Mouse (Mus musculus) hindbrain, embryonic 16.5 days (tissue): ENCODE measurements around the gene Mgam. TPM values are rescaled to one million over a fixed set of nuclear protein-coding genes. Genes with fewer than 3 reads are reported as not detected.

Experiments
- ATAC-seq: fragments of 200-750 bp; cut with Nextera tagmentation; 2 replicates; pipeline ENCODE4 v1.8.0; 2017; ENCODE audit warnings: moderate TSS enrichment, moderate library complexity
- H3K27ac ChIP-seq: fragments of 300-500 bp; sonication (generic); 2 replicates; pipeline ENCODE4 v1.5.1; 2014; ENCODE audit warnings: low read depth, mild to moderate bottlenecking, control low read depth, low read length, moderate library complexity
- H3K27me3 ChIP-seq: fragments of 300-500 bp; sonication (generic); replicated peaks from 2 replicates; pipeline ENCODE4 v1.6.1; 2014; ENCODE audit warnings: low read length; ENCODE audit not compliant: control insufficient read depth, insufficient read depth
- H3K36me3 ChIP-seq: fragments of 300-500 bp; sonication (generic); 2 replicates; pipeline ENCODE4 v1.6.1; 2014; ENCODE audit warnings: mild to moderate bottlenecking, low read length, moderate library complexity, mixed read lengths; ENCODE audit not compliant: control insufficient read depth, insufficient read depth
- H3K4me1 ChIP-seq: fragments of 300-500 bp; sonication (generic); 2 replicates; pipeline ENCODE4 v1.6.1; 2014; ENCODE audit warnings: low read depth, low read length; ENCODE audit not compliant: control insufficient read depth, insufficient read depth
- H3K4me2 ChIP-seq: fragments of 300-500 bp; sonication (generic); 2 replicates; pipeline ENCODE4 v1.6.1; 2014; ENCODE audit warnings: mild to moderate bottlenecking, low read length, control low read depth, moderate library complexity
- H3K4me3 ChIP-seq: fragments of 300-500 bp; sonication (generic); 2 replicates; pipeline ENCODE4 v1.5.1; 2014; ENCODE audit warnings: mild to moderate bottlenecking, low read length, control low read depth, moderate library complexity
- H3K9ac ChIP-seq: fragments of 300-500 bp; sonication (generic); 2 replicates; pipeline ENCODE4 v1.6.1; 2014; ENCODE audit warnings: low read depth, mild to moderate bottlenecking, control low read depth, low read length, moderate library complexity
- H3K9me3 ChIP-seq: fragments of 300-500 bp; sonication (generic); 2 replicates; pipeline ENCODE4 v1.6.1; 2014; ENCODE audit warnings: mild to moderate bottlenecking, low read length, moderate library complexity; ENCODE audit not compliant: control insufficient read depth
- WGBS: fragments of 180-500 bp; shearing (Covaris S2); extraction: QIAGEN DNeasy Blood & Tissue Kit; methylation state at CpG from one replicate; pipeline ENCODE4 v1.1.7; 2014; 5-methylcytosine and 5-hydroxymethylcytosine counted together
- polyA plus RNA-seq: library from polyadenylated mRNA; unstranded; fragments of >200 nt; fragmentation: Nextera tagmentation; extraction: Ambion mirVana; gene quantifications from 2 replicates; pipeline ENCODE4 v1.2.1, GENCODE M21; 2015

Gene Mgam
- polyA plus RNA-seq, 1 experiment from 2014 or later: 0.11 TPM

DNA sequence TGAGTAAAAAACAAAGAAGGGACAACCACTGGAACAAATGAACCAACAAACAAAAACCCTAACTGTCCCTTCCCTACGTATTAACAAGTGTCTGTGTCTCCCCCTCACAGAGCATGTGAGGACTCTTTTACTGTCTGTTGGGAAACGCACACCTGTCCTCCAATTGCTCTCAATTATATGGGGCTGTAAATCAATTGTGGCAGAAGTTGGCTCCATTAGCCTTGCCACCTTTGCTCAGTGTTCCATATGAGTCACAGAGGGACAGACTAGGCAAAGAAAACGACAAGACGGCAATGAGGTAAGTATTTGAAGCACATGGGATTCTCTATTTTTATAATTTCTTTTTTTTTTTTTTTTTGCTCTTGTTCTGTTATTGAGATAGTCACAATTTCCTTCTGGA, 149.8 kb downstream of the Mgam start:
- Histone ChIP-seq H3K4me3 (no peak overlapping the region), H3K4me1 (no peaks in the 10 kb centered on the region), H3K27ac (no peak overlapping the region), H3K4me2 (no peak overlapping the region), H3K9ac (no peak overlapping the region), H3K27me3 (no peaks in the 10 kb centered on the region), H3K36me3 (no peaks in the 10 kb centered on the region), H3K9me3 (no peaks in the 10 kb centered on the region)
- 85% methylated on average over 4 of the region's 4 CpGs for WGBS
- ATAC-seq: no peak

DNA sequence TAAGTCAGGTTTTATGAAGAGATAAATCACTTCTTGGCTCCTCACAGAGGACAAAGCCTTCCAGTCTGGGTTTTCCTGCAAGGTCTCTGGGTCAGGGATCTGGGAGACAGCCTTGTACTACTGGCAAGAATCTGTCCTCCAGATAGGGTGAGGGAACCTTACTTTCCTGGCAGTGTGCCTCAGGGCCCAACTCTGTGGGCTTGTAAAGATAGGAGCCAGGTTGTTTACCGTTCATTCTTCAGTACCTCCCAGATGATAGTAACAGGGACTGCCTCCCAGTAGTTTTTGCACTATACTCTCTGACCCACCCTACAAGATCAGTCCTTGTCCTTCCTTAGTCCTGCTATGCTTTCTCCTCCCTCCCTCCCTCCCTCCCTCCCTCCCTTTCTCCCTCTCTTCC, 155.0 kb downstream of the Mgam start:
- no peak overlapping the region for H3K4me2 ChIP-seq
- no peak overlapping the region for H3K27ac ChIP-seq
- no peaks in the 10 kb centered on the region for H3K36me3 ChIP-seq
- no peak for ATAC-seq
- H3K9me3 ChIP-seq: no peaks in the 10 kb centered on the region
- WGBS: 100% methylated on average over 1 of the region's 1 CpGs
- no peak overlapping the region for H3K4me3 ChIP-seq
- H3K9ac ChIP-seq: no peak overlapping the region
- no peaks in the 10 kb centered on the region for H3K4me1 ChIP-seq
- no peaks in the 10 kb centered on the region for H3K27me3 ChIP-seq

DNA sequence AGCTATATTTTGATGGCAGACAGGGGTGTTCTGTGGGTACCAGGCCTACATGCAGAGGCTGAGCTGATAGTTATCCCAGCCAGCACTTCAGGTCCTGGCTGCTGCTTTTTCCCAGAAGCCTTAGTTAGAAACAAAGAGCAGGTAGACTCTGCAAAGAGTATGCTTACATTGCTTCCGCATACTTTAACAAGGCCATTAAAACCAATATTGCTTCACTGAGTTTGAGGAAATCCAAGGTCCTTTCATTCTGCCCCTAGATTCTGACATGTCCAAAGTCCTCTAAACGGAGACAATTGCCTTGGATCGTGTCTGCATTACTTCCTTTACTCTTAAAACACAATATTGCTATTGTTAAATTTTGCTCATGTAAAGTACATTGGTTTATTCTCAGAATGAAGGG, 155.7 kb downstream of the Mgam start:
- Histone ChIP-seq H3K9ac (no peak overlapping the region), H3K9me3 (no peaks in the 10 kb centered on the region), H3K4me2 (no peak overlapping the region), H3K4me3 (no peak overlapping the region), H3K27me3 (no peaks in the 10 kb centered on the region), H3K4me1 (no peaks in the 10 kb centered on the region), H3K27ac (no peak overlapping the region), H3K36me3 (no peaks in the 10 kb centered on the region)
- no peak for ATAC-seq
- 86% methylated on average over 3 of the region's 3 CpGs for WGBS

DNA sequence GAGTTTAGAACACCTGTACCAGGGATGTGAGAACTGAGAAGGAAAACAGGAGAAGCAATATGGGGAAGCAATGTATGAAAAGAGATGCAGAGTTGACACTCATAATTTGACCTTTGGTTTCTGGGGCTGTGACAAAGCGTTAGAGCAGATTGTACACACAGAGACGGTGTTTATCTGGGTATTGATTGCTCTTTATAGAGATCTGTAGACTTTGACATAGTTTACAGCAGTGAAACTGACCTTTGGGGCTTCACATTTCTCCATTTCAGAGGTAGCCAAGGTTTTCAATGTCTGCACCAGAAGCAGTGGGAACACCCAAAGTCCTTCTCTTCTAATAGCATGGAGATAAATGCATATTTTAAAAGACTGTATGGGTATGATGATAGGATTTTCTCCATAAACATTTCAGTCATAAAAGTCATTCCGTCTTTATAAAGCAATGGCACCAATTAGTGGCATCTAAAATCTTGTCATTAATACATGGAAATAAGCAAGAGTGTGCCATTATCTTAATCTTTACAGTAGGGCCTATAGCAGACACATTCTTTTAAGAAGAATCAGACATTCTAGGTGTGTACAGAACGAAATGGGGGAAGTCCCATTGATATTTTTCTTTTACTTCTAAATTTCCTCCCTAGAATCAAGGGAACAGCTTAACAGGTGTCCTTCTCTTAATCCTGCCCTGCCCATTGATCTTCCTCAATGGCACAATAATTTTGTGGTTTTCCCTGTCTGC, 166.6 kb downstream of the Mgam start:
- WGBS: 76% methylated on average over 4 of the region's 4 CpGs
- Histone ChIP-seq H3K27me3 (no peaks in the 10 kb centered on the region), H3K27ac (no peak overlapping the region), H3K36me3 (no peaks in the 10 kb centered on the region), H3K9ac (no peak overlapping the region), H3K4me2 (no peak overlapping the region), H3K9me3 (no peaks in the 10 kb centered on the region), H3K4me1 (no peaks in the 10 kb centered on the region), H3K4me3 (no peak overlapping the region)
- ATAC-seq: no peak

DNA sequence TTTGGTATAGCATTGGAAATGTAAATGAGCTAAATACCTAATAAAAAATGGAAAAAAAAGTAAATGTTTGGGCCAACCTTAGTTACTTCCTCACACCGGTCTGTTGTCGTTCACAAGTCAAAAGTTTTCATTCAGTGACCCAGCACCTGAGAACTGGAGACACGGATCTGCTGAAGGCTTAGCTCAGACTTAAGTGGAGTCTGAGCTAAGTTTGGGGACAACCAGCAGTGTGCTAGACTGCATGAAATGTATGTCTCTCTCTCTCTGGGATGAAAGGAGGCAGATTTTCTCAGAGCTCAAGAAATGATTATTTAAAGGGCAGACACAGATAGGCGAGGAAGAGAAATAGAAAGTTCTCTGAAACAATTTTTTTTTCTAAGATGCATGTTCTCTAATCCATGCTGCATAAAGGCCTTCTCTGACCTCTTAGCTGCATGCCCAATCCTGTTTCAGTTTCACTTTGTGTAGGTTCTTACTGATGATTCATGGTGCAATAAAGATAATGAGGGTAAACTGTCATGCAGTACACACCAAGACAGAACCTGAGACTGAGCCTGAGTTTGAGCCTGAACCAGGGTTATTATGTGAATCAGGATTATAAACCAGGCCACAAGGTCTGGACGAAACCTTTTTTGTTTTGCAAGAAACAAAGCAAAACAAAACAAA, 189.7 kb downstream of the Mgam start:
- no peaks in the 10 kb centered on the region for H3K27me3 ChIP-seq
- no peak for ATAC-seq
- no peak overlapping the region for H3K27ac ChIP-seq
- 85% methylated on average over 5 of the region's 5 CpGs for WGBS
- H3K4me1 ChIP-seq: no peaks in the 10 kb centered on the region
- no peak overlapping the region for H3K4me2 ChIP-seq
- H3K9me3 ChIP-seq: no peaks in the 10 kb centered on the region
- H3K9ac ChIP-seq: no peak overlapping the region
- no peaks in the 10 kb centered on the region for H3K36me3 ChIP-seq
- H3K4me3 ChIP-seq: no peak overlapping the region

Other genes starting within 250 kb of the Mgam start
- gene E330009J07Rik, start 192.7 kb upstream of the Mgam start, polyA plus RNA-seq: 12.8 and 16.7 TPM in 2 replicates
- 0.31 and 0.37 TPM in 2 replicates for gene Wee2, start 189.7 kb upstream of the Mgam start, polyA plus RNA-seq
- gene Ssbp1, start 157.5 kb upstream of the Mgam start, polyA plus RNA-seq: 90.2 and 90.6 TPM in 2 replicates
- not detected in 2 replicates for gene Tas2r137, start 137.6 kb upstream of the Mgam start, polyA plus RNA-seq
- not detected in 2 replicates for gene Tas2r108, start 135.3 kb upstream of the Mgam start, polyA plus RNA-seq
- not detected in 2 replicates for gene Prss37, start 109.3 kb upstream of the Mgam start, polyA plus RNA-seq
- 0.21 TPM in 1 of 2 replicates, not detected in the other for gene Olfr461, start 73.8 kb upstream of the Mgam start, polyA plus RNA-seq
- gene Olfr460, start 59.3 kb upstream of the Mgam start, polyA plus RNA-seq: not detected in 2 replicates
- gene Clec5a, start 43.0 kb upstream of the Mgam start, polyA plus RNA-seq: 0.64 and 1.2 TPM in 2 replicates
- not detected in 2 replicates for gene Tas2r138, start 15.5 kb upstream of the Mgam start, polyA plus RNA-seq